ENCODE assay signal across 7 mouse cellular contexts in genomic region chr17:71002081-71002743, GRCm38 (mm10). TPM values are rescaled to one million over a fixed set of nuclear protein-coding genes. Genes with fewer than 3 reads are reported as not detected.
DNase-seq lines count a peak whose midpoint lies in the region; ATAC-seq and TF ChIP-seq lines count a peak whose summit lies in the region.

TSS of gene Myom1 (plus strand) at chr17:71002633.

- intact Hi-C loops in left cerebral cortex, postnatal 4 days (cut with DNase I) = loop anchor here (10.0 kb wide), 1 partner anchor 183 kb away; the partner anchor contains the start of gene Lpin2

- peak within 1 kb of the TSS; percentile 100 for H3K27ac ChIP-seq in embryonic facial prominence, embryonic 10.5 days (replicated peaks)
- H3K27ac ChIP-seq in intestine, postnatal 0 days (ENCODE audit: low read depth, low read length) = peak within 1 kb of the TSS; percentile 100
- H3K27ac ChIP-seq in midbrain, embryonic 12.5 days (replicated peaks) = peak within 1 kb of the TSS; percentile 93
- H3K27ac ChIP-seq in small intestine, adult 2 months (ENCODE audit: insufficient read depth, low read depth, low read length) = peak within 1 kb of the TSS; percentile 96

- H3K4me3 ChIP-seq in embryonic facial prominence, embryonic 10.5 days = peak within 1 kb of the TSS; percentile 93
- peak within 1 kb of the TSS; percentile 97 for H3K4me3 ChIP-seq in intestine, postnatal 0 days (ENCODE audit: low read depth, low read length)
- H3K4me3 ChIP-seq in midbrain, embryonic 12.5 days = peak within 1 kb of the TSS; percentile 86
- peak within 1 kb of the TSS; percentile 95 for H3K4me3 ChIP-seq in small intestine, adult 2 months (ENCODE audit: low read depth, low read length)

- peaks cover 4% of the 10 kb centered on the region; the same call in 1 of the 2 replicates for H3K36me3 ChIP-seq in embryonic facial prominence, embryonic 10.5 days (replicated peaks)
- H3K36me3 ChIP-seq in intestine, postnatal 0 days (ENCODE audit: control insufficient read depth, insufficient read depth) = no peaks in the 10 kb centered on the region
- H3K36me3 ChIP-seq in midbrain, embryonic 12.5 days = no peaks in the 10 kb centered on the region
- H3K36me3 ChIP-seq in small intestine, adult 2 months (ENCODE audit: control insufficient read depth, insufficient read depth, low read length) = 0 out of 2 replicates have a peak, but pooled peaks cover 2% of the 10 kb centered on the region

- WGBS in embryonic facial prominence, embryonic 10.5 days = under 1% methylated on average over 65 of the region's 65 CpGs
- WGBS in intestine, postnatal 0 days = under 1% methylated on average over 65 of the region's 65 CpGs
- under 1% methylated on average over 58 of the region's 65 CpGs for WGBS in midbrain, embryonic 12.5 days
- WGBS in small intestine, adult 2 months = under 1% methylated on average over 65 of the region's 65 CpGs

- peak within 1 kb of the TSS; percentile 99 for H3K9ac ChIP-seq in intestine, postnatal 0 days (ENCODE audit: low read depth, low read length)
- H3K9ac ChIP-seq in midbrain, embryonic 12.5 days (replicated peaks) = peak within 1 kb of the TSS; percentile 84

- DNase-seq in adrenal gland, postnatal 10 days = peak; percentile 99
- DNase-seq in embryonic facial prominence, embryonic 10.5 days (ENCODE audit: low spot score) = peak; percentile 99
- DNase-seq in gonadal fat pad, adult 2 months (ENCODE audit: low read depth) = peak; percentile 74
- DNase-seq in left cerebral cortex, postnatal 4 days = peak; percentile 99

- peak; percentile 76 for TF ChIP-seq CTCF in intestine, postnatal 0 days (IDR thresholded peaks at IDR 0.05; ENCODE audit: low read depth)
- TF ChIP-seq CTCF in small intestine, adult 2 months (IDR thresholded peaks at IDR 0.05; ENCODE audit: extremely low read depth, insufficient read length, insufficient replicate concordance, low read depth, low read length) = peak; percentile 24; the same call in 1 of the 2 replicates

- H3K27me3 ChIP-seq in embryonic facial prominence, embryonic 10.5 days (replicated peaks; ENCODE audit: low read depth, poor library complexity, severe bottlenecking) = no peaks in the 10 kb centered on the region
- H3K27me3 ChIP-seq in intestine, postnatal 0 days (replicated peaks; ENCODE audit: control insufficient read depth, insufficient read depth, low read length) = no peaks in the 10 kb centered on the region
- no peaks in the 10 kb centered on the region for H3K27me3 ChIP-seq in midbrain, embryonic 12.5 days
- no peaks in the 10 kb centered on the region for H3K27me3 ChIP-seq in small intestine, adult 2 months (ENCODE audit: control insufficient read depth, insufficient read depth, low read length)

- no peaks in the 10 kb centered on the region for H3K9me3 ChIP-seq in embryonic facial prominence, embryonic 10.5 days
- H3K9me3 ChIP-seq in intestine, postnatal 0 days (ENCODE audit: control insufficient read depth) = no peaks in the 10 kb centered on the region
- no peaks in the 10 kb centered on the region for H3K9me3 ChIP-seq in midbrain, embryonic 12.5 days

- peak; percentile 94 for ATAC-seq in intestine, postnatal 0 days
- peak; percentile 96 for ATAC-seq in midbrain, embryonic 12.5 days (ENCODE audit: low FRiP score, low read depth)

- H3K4me2 ChIP-seq in intestine, postnatal 0 days (replicated peaks; ENCODE audit: low read depth) = peak within 1 kb of the TSS; percentile 69
- H3K4me2 ChIP-seq in midbrain, embryonic 12.5 days (replicated peaks) = peak within 1 kb of the TSS; percentile 60

- H3K4me1 ChIP-seq in embryonic facial prominence, embryonic 10.5 days = peaks cover 45% of the 10 kb centered on the region
- H3K4me1 ChIP-seq in intestine, postnatal 0 days (replicated peaks; ENCODE audit: control insufficient read depth, insufficient read depth, low read length) = no peaks in the 10 kb centered on the region
- H3K4me1 ChIP-seq in midbrain, embryonic 12.5 days = peaks cover 28% of the 10 kb centered on the region
- H3K4me1 ChIP-seq in small intestine, adult 2 months (ENCODE audit: control insufficient read depth, insufficient read depth, insufficient read length, low read length) = peaks cover 8% of the 10 kb centered on the region; the same call in 1 of the 2 replicates

- TF ChIP-seq POLR2A in small intestine, adult 2 months (IDR thresholded peaks at IDR 0.05; ENCODE audit: low read depth, low read length) = peak; percentile 97

RNA-seq across cellular contexts. Expression of gene Myom1, which starts in this region (rescaled TPM):
- 10 to 100 TPM; 24.4 to 98.7 TPM for total RNA-seq in adrenal gland, postnatal 10 days (2021)
- 2.5 and 3.4 TPM in 2 replicates for polyA plus RNA-seq in embryonic facial prominence, embryonic 10.5 days (2016; fragmentation: Nextera tagmentation; extraction: Ambion mirVana)
- polyA plus RNA-seq in gonadal fat pad, adult 2 months (2012; rRNA removed) = 13.4 and 16.3 TPM in 2 replicates
- 8.9 and 12.4 TPM in 2 replicates for polyA plus RNA-seq in intestine, postnatal 0 days (2015; fragmentation: Nextera tagmentation; extraction: Ambion mirVana)
- 1 to 10 TPM; 1.8 to 2.1 TPM for total RNA-seq in left cerebral cortex, postnatal 4 days (2021)
- 1.0 and 2.5 TPM in 2 replicates for polyA plus RNA-seq in midbrain, embryonic 12.5 days (2016; fragmentation: Nextera tagmentation; extraction: Ambion mirVana)
- polyA plus RNA-seq in small intestine, adult 2 months (2012; rRNA removed) = 2.8 and 3.1 TPM in 2 replicates

Comparison
In these comparisons a context has a peak if more than half of its experiments do, and no peak if none do; other contexts are left out.
1. Peak in every context shown above with its lines: DNase-seq, ATAC-seq, H3K4me3 ChIP-seq and H3K27ac ChIP-seq.
2. RNA of gene Myom1 (total RNA-seq): 24.4 to 98.7 TPM in adrenal gland, postnatal 10 days; 1.8 to 2.1 TPM in left cerebral cortex, postnatal 4 days; every median in the first group is over 4 times any median in the second.